9 mouse cellular contexts compared by ENCODE assay signal in the genomic region with DNA sequence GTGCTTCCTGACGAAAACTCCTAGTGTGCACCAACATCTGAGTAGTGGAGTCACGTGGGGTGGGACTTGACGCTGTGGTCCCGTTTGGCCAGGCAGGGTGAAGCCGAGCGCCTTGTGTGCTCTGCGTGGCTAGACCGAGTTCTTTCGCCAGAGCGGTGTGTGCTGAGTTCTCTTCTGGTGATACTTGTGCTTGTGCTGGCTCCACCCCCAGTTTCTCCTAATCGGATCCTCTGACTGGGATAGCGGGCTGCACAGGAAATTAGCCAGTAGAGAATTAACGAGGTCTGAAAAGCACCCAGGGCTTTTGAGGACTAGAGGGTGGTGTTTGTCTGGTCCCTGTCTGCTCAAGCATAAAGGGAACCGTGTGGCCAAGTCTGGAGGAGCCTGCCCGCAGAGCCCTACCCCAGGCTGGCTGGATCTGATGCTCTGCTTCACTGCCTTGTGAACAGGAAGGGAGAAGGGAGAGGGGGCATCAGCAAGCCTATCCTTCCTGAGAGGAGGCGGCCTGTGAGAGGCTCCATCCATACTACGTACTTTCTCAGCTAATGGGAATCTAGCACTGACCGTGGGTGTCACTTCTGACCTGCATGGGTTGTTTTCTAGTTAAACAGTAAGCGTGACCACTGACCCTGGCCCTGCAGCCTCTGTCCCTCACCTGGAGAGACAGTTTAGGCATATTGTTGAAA. TPM values are rescaled to one million over a fixed set of nuclear protein-coding genes. Genes with fewer than 3 reads are reported as not detected.
DNase-seq lines count a peak whose midpoint lies in the region; ATAC-seq lines count a peak whose summit lies in the region.
"Had no signal": no experiment of that assay in that cellular context is flagged by ENCODE, and none has a peak within 500 bp of the region (broad histone marks: within the 10 kb centered on the region; RNA-seq: fewer than 3 reads in every experiment).

No protein-coding gene starts in this region.

- ATAC-seq in limb, embryonic 12.5 days (ENCODE audit: insufficient number of reproducible peaks, insufficient read depth, low FRiP score, low TSS enrichment, low read depth): no peak
- ATAC-seq in granulocyte monocyte progenitor cell, adult 5-6 weeks (replicated peaks; ENCODE audit: poor library complexity, severe bottlenecking): 0 out of 2 replicates have a peak, but pooled peaks have one; percentile 8

- H3K4me2 ChIP-seq in limb, embryonic 12.5 days: peak overlapping the region; percentile 35

- 49% methylated on average over 19 of the region's 19 CpGs for WGBS in limb, embryonic 12.5 days
- whole genome bisulfite sequencing in limb, embryonic 10.5 days: 60% methylated on average over 19 of the region's 19 CpGs

- peaks cover 18% of the 10 kb centered on the region for H3K4me1 ChIP-seq in limb, embryonic 12.5 days (replicated peaks)
- H3K4me1 ChIP-seq in limb, embryonic 10.5 days: peaks cover 37% of the 10 kb centered on the region

- DNase-seq in limb, embryonic 10.5 days (ENCODE audit: low spot score): no peak
- DNase-seq in kidney, postnatal 36 days: peak; percentile 82 to 91
- peak; percentile 52 for DNase-seq in skeletal muscle tissue, adult 2 months (ENCODE audit: low read depth, low spot score)
- DNase-seq in spleen, postnatal 10 days (ENCODE audit: low spot score in 2 of 2): no peak
- no peak for DNase-seq in frontal cortex, postnatal 36 days (ENCODE audit: low spot score in 2 of 2)
- DNase-seq in layer of hippocampus, adult 9-10 months (ENCODE audit: low spot score): no peak

- no peak overlapping the region for H3K9ac ChIP-seq in limb, embryonic 12.5 days (replicated peaks)

- 0 out of 2 replicates have a peak, but pooled peaks cover 3% of the 10 kb centered on the region for H3K27me3 ChIP-seq in limb, embryonic 12.5 days
- H3K27me3 ChIP-seq in limb, embryonic 10.5 days (ENCODE audit: low read depth, poor library complexity, severe bottlenecking): no peaks in the 10 kb centered on the region

- no peaks in the 10 kb centered on the region for H3K36me3 ChIP-seq in limb, embryonic 12.5 days
- H3K36me3 ChIP-seq in limb, embryonic 10.5 days: no peaks in the 10 kb centered on the region

- no peak overlapping the region for H3K27ac ChIP-seq in limb, embryonic 12.5 days
- no peak overlapping the region for H3K27ac ChIP-seq in limb, embryonic 10.5 days

- no peak overlapping the region for H3K4me3 ChIP-seq in limb, embryonic 12.5 days (replicated peaks)
- no peak overlapping the region for H3K4me3 ChIP-seq in limb, embryonic 10.5 days

- H3K9me3 ChIP-seq in limb, embryonic 12.5 days: no peaks in the 10 kb centered on the region
- no peaks in the 10 kb centered on the region for H3K9me3 ChIP-seq in limb, embryonic 10.5 days (replicated peaks)
- H3K9me3 ChIP-seq: G1E had no signal

RNA-seq across cellular contexts. Expression of a gene that starts 28.7 kb away (rescaled TPM):
- polyA plus RNA-seq in limb, embryonic 12.5 days (2016; fragmentation: Nextera tagmentation; extraction: Ambion mirVana): 8.4 and 8.9 TPM in 2 replicates
- 5.8 and 7.0 TPM in 2 replicates for polyA plus RNA-seq in limb, embryonic 10.5 days (2016; fragmentation: Nextera tagmentation; extraction: Ambion mirVana)
- 55.7 and 60.2 TPM in 2 replicates for total RNA-seq in granulocyte monocyte progenitor cell, adult 5-6 weeks (2014; fragmentation: Nextera tagmentation)
- total RNA-seq in granulocyte monocyte progenitor cell, adult 5-6 weeks (2017): 75.4 and 121 TPM in 2 replicates

RNA-seq across cellular contexts. Expression of a gene that starts 52.3 kb away (rescaled TPM):
- 23.1 and 23.9 TPM in 2 replicates for polyA plus RNA-seq in limb, embryonic 12.5 days (2016; fragmentation: Nextera tagmentation; extraction: Ambion mirVana)
- polyA plus RNA-seq in limb, embryonic 10.5 days (2016; fragmentation: Nextera tagmentation; extraction: Ambion mirVana): 26.5 and 27.1 TPM in 2 replicates
- total RNA-seq in granulocyte monocyte progenitor cell, adult 5-6 weeks (2014; fragmentation: Nextera tagmentation): 21.1 and 48.4 TPM in 2 replicates
- total RNA-seq in granulocyte monocyte progenitor cell, adult 5-6 weeks (2017): 65.7 and 125 TPM in 2 replicates

Comparison
In these comparisons a context has a peak if more than half of its experiments do, and no peak if none do; other contexts are left out.
1. DNase-seq: peak in kidney, postnatal 36 days (2 of 2) and skeletal muscle tissue, adult 2 months (single experiment); none in limb, embryonic 10.5 days (single experiment), spleen, postnatal 10 days (0 of 2), frontal cortex, postnatal 36 days (0 of 2) and layer of hippocampus, adult 9-10 months (single experiment).